ENCODE assay signal across 26 mouse cellular contexts in genomic region chr2:137969156-137969555, GRCm38 (mm10).
DNase-seq lines count a peak whose midpoint lies in the region; ATAC-seq and TF ChIP-seq lines count a peak whose summit lies in the region.
"Had no signal": no experiment of that assay in that cellular context is flagged by ENCODE, and none has a peak within 500 bp of the region (broad histone marks: within the 10 kb centered on the region; RNA-seq: fewer than 3 reads in every experiment).

No protein-coding gene starts in this region.

- H3K4me3 ChIP-seq in liver, adult 2 months (ENCODE audit: insufficient read depth, low read depth, low read length): peak overlapping the region; percentile 35; the same call in 1 of the 2 replicates
- no peak overlapping the region for H3K4me3 ChIP-seq in liver, embryonic 12.5 days
- peak overlapping the region; percentile 29; the same call in 1 of the 2 replicates for H3K4me3 ChIP-seq in brown adipose tissue, adult 24 weeks (ENCODE audit: insufficient read depth, low read depth, low read length)
- H3K4me3 ChIP-seq: forebrain, embryonic 10.5 days; forebrain, embryonic 13.5 days; heart, adult 2 months; heart, embryonic 10.5 days; heart, embryonic 13.5 days had no signal

- no peak for TF ChIP-seq POLR2A in liver, adult 2 months (IDR thresholded peaks at IDR 0.05; ENCODE audit: extremely low read depth, insufficient read depth, low read length)

- WGBS in liver, adult 2 months: 73% methylated on average over 4 of the region's 4 CpGs
- 58% methylated on average over 4 of the region's 4 CpGs for WGBS in liver, embryonic 12.5 days (ENCODE audit: insufficient replicate concordance)

- H3K9ac ChIP-seq in liver, adult 2 months (ENCODE audit: low read depth, low read length): no peak overlapping the region
- no peak overlapping the region for H3K9ac ChIP-seq in liver, embryonic 12.5 days
- H3K9ac ChIP-seq: forebrain, embryonic 13.5 days; heart, embryonic 13.5 days; hindbrain, embryonic 14.5 days had no signal

- H3K9me3 ChIP-seq in liver, embryonic 12.5 days (replicated peaks): no peaks in the 10 kb centered on the region
- H3K9me3 ChIP-seq: forebrain, embryonic 10.5 days; forebrain, embryonic 13.5 days; heart, embryonic 10.5 days; heart, embryonic 13.5 days had no signal

- TF ChIP-seq CTCF in liver, adult 2 months (IDR thresholded peaks at IDR 0.05; ENCODE audit: low read depth, low read length): no peak

- H3K27ac ChIP-seq in liver, adult 2 months (replicated peaks; ENCODE audit: insufficient read depth, low read depth, low read length): no peak overlapping the region
- H3K27ac ChIP-seq in liver, embryonic 12.5 days: no peak overlapping the region
- H3K27ac ChIP-seq in brown adipose tissue, adult 24 weeks (replicated peaks; ENCODE audit: low read depth, low read length): no peak overlapping the region
- H3K27ac ChIP-seq: forebrain, embryonic 10.5 days; forebrain, embryonic 13.5 days; heart, adult 2 months; heart, embryonic 10.5 days; heart, embryonic 13.5 days; hindbrain, embryonic 14.5 days; hindbrain, postnatal 0 days had no signal

- ATAC-seq in liver, embryonic 12.5 days: no peak
- ATAC-seq: forebrain, embryonic 13.5 days; forebrain, embryonic 16.5 days; hindbrain, postnatal 0 days; inflammation-experienced regulatory T-cells, adult 6 months; intestine, embryonic 16.5 days had no signal

- DNase-seq in liver, adult 2 months (ENCODE audit: extremely low read depth, low read depth, low spot score): no peak
- peak; percentile 13 for DNase-seq in NIH3T3 (ENCODE audit: low read depth)
- no peak for DNase-seq in ovary, postnatal 10 days (ENCODE audit: low spot score)
- DNase-seq in frontal cortex, postnatal 10 days (ENCODE audit: low spot score in 2 of 2): no peak
- no peak for DNase-seq in thymus, postnatal 10 days (ENCODE audit: low spot score in 2 of 2)
- DNase-seq: adrenal gland, adult 8-10 months; adrenal gland, postnatal 25 days; cerebellum, adult 18-20 months; cerebellum, adult 9-10 months; cerebellum, postnatal 14 days; gastrocnemius, postnatal 36 days; heart, adult 2 months; heart, postnatal 14 days; heart, postnatal 4 days had no signal

- H3K4me2 ChIP-seq in liver, embryonic 12.5 days: no peak overlapping the region
- H3K4me2 ChIP-seq: forebrain, embryonic 13.5 days; heart, embryonic 13.5 days; hindbrain, embryonic 14.5 days had no signal

- H3K27me3 ChIP-seq in liver, adult 2 months (ENCODE audit: control insufficient read depth, insufficient read depth, low read length): no peaks in the 10 kb centered on the region
- H3K27me3 ChIP-seq in liver, embryonic 12.5 days (replicated peaks): no peaks in the 10 kb centered on the region
- H3K27me3 ChIP-seq: CH12.LX; forebrain, embryonic 13.5 days; heart, embryonic 13.5 days had no signal

- no peaks in the 10 kb centered on the region for H3K36me3 ChIP-seq in liver, adult 2 months (ENCODE audit: control insufficient read depth, insufficient read depth, low read length)
- H3K36me3 ChIP-seq in liver, embryonic 12.5 days: no peaks in the 10 kb centered on the region
- H3K36me3 ChIP-seq: forebrain, embryonic 10.5 days; heart, embryonic 10.5 days; heart, embryonic 13.5 days had no signal

- H3K4me1 ChIP-seq in liver, adult 2 months (ENCODE audit: control insufficient read depth, insufficient read depth, low read length): no peaks in the 10 kb centered on the region
- H3K4me1 ChIP-seq in liver, embryonic 12.5 days: no peaks in the 10 kb centered on the region
- no peaks in the 10 kb centered on the region for H3K4me1 ChIP-seq in brown adipose tissue, adult 24 weeks (ENCODE audit: control insufficient read depth, insufficient read depth, insufficient read length, low read length)
- H3K4me1 ChIP-seq: forebrain, embryonic 13.5 days; heart, embryonic 10.5 days; heart, embryonic 13.5 days had no signal

- H3K79me2 ChIP-seq in liver, adult 2 months (ENCODE audit: control insufficient read depth, insufficient read depth, low read length): no peaks in the 10 kb centered on the region
